Mouse (Mus musculus) ES-E14 (cell line): ENCODE measurements around the gene Npas2. TPM values are rescaled to one million over a fixed set of nuclear protein-coding genes. Genes with fewer than 3 reads are reported as not detected.

Experiments
- DNase-seq: peaks from one replicate; pipeline ENCODE4 v3.0.0-alpha.2; 2013; ENCODE audit warnings: low read depth, low spot score
- H3K27ac ChIP-seq: 2 replicates; pipeline ENCODE4 v1.5.1; 2012; ENCODE audit warnings: low read depth, mild to moderate bottlenecking, low read length, moderate library complexity, mixed read lengths; ENCODE audit not compliant: poor library complexity, insufficient read depth, severe bottlenecking
- H3K36me3 ChIP-seq: 2 replicates; pipeline ENCODE4 v1.6.1; 2012; ENCODE audit warnings: mild to moderate bottlenecking, low read length, moderate library complexity, mixed read lengths; ENCODE audit not compliant: control insufficient read depth, poor library complexity, insufficient read depth, severe bottlenecking
- H3K4me1 ChIP-seq, 2 experiments: fragments of 150-350 bp in 1 of 2; sonication (generic) in 1 of 2; 2 replicates each; pipeline ENCODE4 v1.6.1; 2012; ENCODE audit warnings: low read length in 2 of 2, mild to moderate bottlenecking in 1 of 2, mixed read lengths in 1 of 2; ENCODE audit not compliant: control insufficient read depth in 2 of 2, insufficient read depth in 2 of 2, poor library complexity in 1 of 2
- H3K4me3 ChIP-seq, 2 experiments: fragments of 150-350 bp in 1 of 2; sonication (generic) in 1 of 2; 2 replicates each; pipeline ENCODE4 v1.5.1; 2012; ENCODE audit warnings: low read length in 2 of 2, low read depth in 1 of 2, mild to moderate bottlenecking in 1 of 2, mixed read lengths in 1 of 2; ENCODE audit not compliant: insufficient read depth in 1 of 2, poor library complexity in 1 of 2, severe bottlenecking in 1 of 2
- H3K9ac ChIP-seq: 2 replicates; pipeline ENCODE4 v1.6.1; 2012; ENCODE audit warnings: low read depth, mild to moderate bottlenecking, low read length, mixed read lengths; ENCODE audit not compliant: poor library complexity, insufficient read depth, severe bottlenecking
- H3K9me3 ChIP-seq: fragments of 150-350 bp; sonication (generic); 2 replicates; pipeline ENCODE4 v1.6.1; 2012; ENCODE audit warnings: low read depth, mild to moderate bottlenecking, low read length; ENCODE audit not compliant: control insufficient read depth, insufficient read depth
- CHD2 ChIP-seq: IDR thresholded peaks from 2 replicates; pipeline ENCODE4 v1.6.1; 2014; ENCODE audit warnings: mild to moderate bottlenecking, low read depth, low read length, inconsistent platforms
- HCFC1 ChIP-seq: IDR thresholded peaks from 2 replicates; pipeline ENCODE4 v1.6.1; 2012; ENCODE audit warnings: low read length, inconsistent platforms, borderline replicate concordance; ENCODE audit not compliant: insufficient read depth
- MAFK ChIP-seq: IDR thresholded peaks from 2 replicates; pipeline ENCODE4 v1.6.1; 2014; ENCODE audit warnings: mild to moderate bottlenecking, low read depth, low read length, inconsistent platforms; ENCODE audit not compliant: insufficient read depth
- ZC3H11A ChIP-seq: IDR thresholded peaks from 2 replicates; pipeline ENCODE4 v1.6.1; 2012; ENCODE audit warnings: low read depth, mild to moderate bottlenecking, inconsistent platforms, low read length, borderline replicate concordance
- ZNF384 ChIP-seq: IDR thresholded peaks from 2 replicates; pipeline ENCODE4 v1.6.1; 2012; ENCODE audit warnings: low read depth, low read length, inconsistent platforms
- in situ Hi-C, 2 experiments: fragments of 600-800 bp; cut with MboI; formaldehyde crosslinking; loops; one replicate each; pipeline ENCODE4 v1.15.1; 2025; ENCODE audit warnings: low sequenced_read_pairs in 2 of 2, inconsistent platforms in 1 of 2; ENCODE audit not compliant: unreplicated experiment in 2 of 2
- total RNA-seq: library from RNA; depleted of rRNA; stranded (reverse); fragments of 300-350 nt; gene quantifications from 2 replicates; pipeline ENCODE4 v1.2.3, GENCODE M21; 2012

The Npas2 gene
- total RNA-seq, 1 experiment: 0.09 TPM

DNA sequence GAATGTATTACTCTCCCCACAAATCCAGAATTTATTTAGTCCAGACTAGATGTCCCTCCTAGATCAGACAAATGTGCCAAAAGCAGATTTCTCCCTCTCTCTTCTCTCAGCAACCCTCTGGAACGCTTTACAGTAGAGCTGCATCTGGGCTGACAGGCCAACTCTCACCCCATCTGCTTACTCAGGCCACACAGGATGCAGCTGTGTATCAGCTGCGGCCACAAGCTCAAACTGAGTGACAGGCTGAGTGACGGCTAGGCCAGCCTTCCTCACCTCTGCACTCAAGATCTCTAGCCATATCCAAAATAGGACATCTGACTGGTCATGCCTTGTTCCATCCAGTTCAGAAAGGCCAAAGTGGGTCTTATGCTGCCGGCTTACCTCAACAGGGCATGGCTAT lies 202.8 kb downstream of the Npas2 start:
- no peak overlapping the region for H3K4me3 ChIP-seq
- in situ Hi-C loops: loop anchor here in 1 of 2 experiments (25.0 kb wide), 1 partner anchor 116 kb away; no protein-coding TSS in a partner anchor
- no peaks in the 10 kb centered on the region for H3K36me3 ChIP-seq
- no peak overlapping the region for H3K27ac ChIP-seq
- no peaks in the 10 kb centered on the region for H3K9me3 ChIP-seq
- H3K4me1 ChIP-seq: peaks cover 0 to 4% of the 10 kb centered on the region in 2 experiments; a peak in 1 of 4 replicates
- TF ChIP-seq HCFC1 (no peak), MAFK (no peak), ZNF384 (no peak), ZC3H11A (no peak), CHD2 (no peak)
- no peak overlapping the region for H3K9ac ChIP-seq
- DNase-seq: no peak

DNA sequence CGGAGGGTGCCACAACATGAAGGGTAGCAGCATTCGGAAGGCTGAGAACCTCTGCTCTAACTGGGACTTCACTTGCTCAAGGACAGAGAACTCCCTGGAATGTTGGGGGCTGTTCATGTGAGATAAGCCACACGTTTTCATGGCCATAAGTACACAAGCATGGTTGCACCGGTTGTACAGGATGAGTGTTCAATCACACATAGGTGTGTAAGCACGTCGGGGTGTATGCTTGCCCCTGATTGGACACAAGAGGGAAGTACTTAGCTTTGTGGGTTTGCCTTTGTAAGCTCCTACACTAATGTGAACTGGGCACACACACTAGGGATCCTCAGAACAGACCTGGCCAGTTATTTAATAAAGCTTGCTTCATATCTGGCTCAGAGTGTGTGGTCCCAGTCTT lies 204.8 kb downstream of the Npas2 start:
- Histone ChIP-seq H3K9me3 (no peaks in the 10 kb centered on the region), H3K9ac (no peak overlapping the region), H3K4me1 (peaks cover 0 to 4% of the 10 kb centered on the region in 2 experiments; a peak in 1 of 4 replicates), H3K36me3 (peaks cover 4% of the 10 kb centered on the region; the same call in 1 of the 2 replicates), H3K27ac (no peak overlapping the region), H3K4me3 (no peak overlapping the region)
- DNase-seq: no peak
- in situ Hi-C loops: loop anchor here in 1 of 2 experiments (25.0 kb wide), 1 partner anchor 114 kb away; no protein-coding TSS in a partner anchor
- TF ChIP-seq MAFK: no peak
- no peak for TF ChIP-seq CHD2
- TF ChIP-seq ZNF384: no peak
- TF ChIP-seq HCFC1: no peak
- no peak for TF ChIP-seq ZC3H11A

DNA sequence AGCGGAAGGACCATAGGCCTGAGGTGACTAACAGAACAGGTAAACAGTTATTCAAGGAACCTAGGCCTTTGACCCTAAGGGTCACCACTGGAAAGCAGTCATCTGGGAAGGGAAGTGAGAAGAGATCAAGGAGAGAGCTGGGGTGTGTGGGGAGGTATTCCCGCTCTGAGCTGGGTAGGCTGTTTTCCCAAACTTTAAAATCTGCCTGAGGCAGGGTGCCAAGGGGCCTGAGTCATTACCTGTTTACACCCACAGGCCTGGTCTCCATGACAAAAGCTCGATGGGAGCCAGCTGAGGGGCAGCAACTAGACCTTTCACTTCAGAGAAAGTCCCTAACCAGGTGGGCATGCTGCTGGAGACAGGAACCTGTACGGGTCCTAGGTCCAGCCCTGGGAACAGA lies 205.7 kb downstream of the Npas2 start:
- TF ChIP-seq ZNF384 (no peak), HCFC1 (no peak), CHD2 (no peak)
- in situ Hi-C loops: loop anchor here in 1 of 2 experiments (25.0 kb wide), 1 partner anchor 113 kb away; no protein-coding TSS in a partner anchor
- Histone ChIP-seq H3K27ac (no peak overlapping the region), H3K9ac (no peak overlapping the region), H3K9me3 (no peaks in the 10 kb centered on the region), H3K36me3 (peaks cover 4% of the 10 kb centered on the region; the same call in 1 of the 2 replicates), H3K4me3 (no peak overlapping the region), H3K4me1 (peaks cover 0 to 4% of the 10 kb centered on the region in 2 experiments; a peak in 1 of 4 replicates)
- DNase-seq: no peak

DNA sequence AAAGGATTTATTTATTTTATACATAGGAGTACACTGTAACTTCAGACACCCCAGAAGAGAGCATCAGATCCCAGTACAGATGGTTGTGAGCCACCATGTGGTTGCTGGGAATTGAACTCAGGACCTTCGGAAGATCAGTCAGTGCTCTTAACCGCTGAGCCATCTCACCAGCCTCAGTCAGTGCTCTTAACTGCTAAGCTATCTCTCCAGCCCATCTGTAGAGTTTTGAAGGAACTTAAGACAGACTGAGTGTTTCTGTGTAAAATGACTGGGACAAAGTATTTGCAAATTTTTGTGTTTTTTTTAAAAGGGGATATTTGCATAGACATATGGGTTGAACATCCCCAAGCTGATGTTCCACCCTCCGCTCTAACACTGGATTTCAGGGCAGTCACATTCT lies 206.6 kb downstream of the Npas2 start:
- no peaks in the 10 kb centered on the region for H3K9me3 ChIP-seq
- in situ Hi-C loops: no loop called here
- H3K36me3 ChIP-seq: peaks cover 4% of the 10 kb centered on the region; the same call in 1 of the 2 replicates
- H3K4me3 ChIP-seq: no peak overlapping the region
- peaks cover 0 to 4% of the 10 kb centered on the region in 2 experiments; a peak in 1 of 4 replicates for H3K4me1 ChIP-seq
- TF ChIP-seq CHD2 (no peak), ZC3H11A (no peak), MAFK (no peak), ZNF384 (no peak), HCFC1 (no peak)
- DNase-seq: no peak
- no peak overlapping the region for H3K27ac ChIP-seq
- no peak overlapping the region for H3K9ac ChIP-seq
